ENCODE assay signal across 10 mouse cellular contexts in the genomic region with DNA sequence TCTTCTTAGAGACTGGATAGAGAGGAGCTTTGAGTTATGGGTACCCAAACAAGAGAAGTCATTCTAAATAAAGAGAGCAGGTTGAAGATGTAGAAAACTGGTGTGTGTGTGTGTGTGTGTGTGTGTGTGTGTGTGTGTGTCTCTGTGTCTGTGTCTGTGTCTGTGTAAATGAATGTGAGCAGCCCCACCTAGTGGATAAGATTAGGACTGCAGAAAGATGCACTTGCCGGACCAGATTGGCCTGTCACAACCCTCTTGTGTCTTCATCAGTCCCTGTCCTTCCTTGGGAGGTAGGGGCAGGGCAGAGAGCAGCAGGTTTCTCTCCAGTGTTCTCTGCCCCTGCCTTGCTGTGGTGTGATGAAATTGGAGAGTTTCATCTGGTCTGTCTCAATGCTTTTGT. TPM values are rescaled to one million over a fixed set of nuclear protein-coding genes. Genes with fewer than 3 reads are reported as not detected.
A peak's percentile ranks its signal among the peaks of the same experiment; 100 is the strongest.
DNase-seq lines count a peak whose midpoint lies in the region; ATAC-seq and TF ChIP-seq lines count a peak whose summit lies in the region.
"Had no signal": no experiment of that assay in that cellular context is flagged by ENCODE, and none has a peak within 500 bp of the region (broad histone marks: within the 10 kb centered on the region; RNA-seq: fewer than 3 reads in every experiment).

No protein-coding gene starts in this region.

- H3K36me3 ChIP-seq in C2C12 (ENCODE audit: control insufficient read depth, insufficient read depth) = no peaks in the 10 kb centered on the region
- H3K36me3 ChIP-seq in hindbrain, postnatal 0 days (ENCODE audit: insufficient read depth, low read length) = no peaks in the 10 kb centered on the region
- H3K36me3 ChIP-seq: embryonic facial prominence, embryonic 12.5 days; limb, embryonic 15.5 days had no signal

- no peaks in the 10 kb centered on the region for H3K79me2 ChIP-seq in C2C12 (ENCODE audit: control insufficient read depth, insufficient read depth)

- H3K9ac ChIP-seq in hindbrain, postnatal 0 days (replicated peaks; ENCODE audit: low read length) = no peak overlapping the region
- H3K9ac ChIP-seq: embryonic facial prominence, embryonic 12.5 days; limb, embryonic 15.5 days had no signal

- ATAC-seq in hindbrain, postnatal 0 days = peak; percentile 57

- no peaks in the 10 kb centered on the region for H3K4me1 ChIP-seq in hindbrain, postnatal 0 days (ENCODE audit: insufficient read depth, low read length)
- H3K4me1 ChIP-seq: embryonic facial prominence, embryonic 12.5 days; limb, embryonic 15.5 days had no signal

- intact Hi-C loops in heart, postnatal 36 days (cut with DNase I) = loop anchor here (2.0 to 5.0 kb wide), 2 partner anchors 18 to 77 kb away; no protein-coding TSS in a partner anchor
- intact Hi-C loops in gastrocnemius, postnatal 36 days (cut with DNase I) = loop anchor here (2.0 kb wide), 1 partner anchor 18 kb away; no protein-coding TSS in a partner anchor

- H3K79me3 ChIP-seq in C2C12 (ENCODE audit: low read depth) = no peaks in the 10 kb centered on the region

- H3K9me3 ChIP-seq in hindbrain, postnatal 0 days (ENCODE audit: low read length) = no peaks in the 10 kb centered on the region
- H3K9me3 ChIP-seq: embryonic facial prominence, embryonic 12.5 days; limb, embryonic 15.5 days had no signal

- DNase-seq in heart, postnatal 4 days = peak; percentile 69
- no peak for DNase-seq in heart, postnatal 36 days
- peak; percentile 75 for DNase-seq in R1 (ENCODE audit: low read depth, low spot score)
- peak; percentile 74 for DNase-seq in hindbrain, postnatal 0 days (ENCODE audit: low spot score)
- peak; percentile 47 for DNase-seq in lung, postnatal 25 days (ENCODE audit: low spot score)
- DNase-seq in urinary bladder, adult 2 months (ENCODE audit: low spot score) = no peak
- no peak for DNase-seq in gastrocnemius, postnatal 36 days

- no peak overlapping the region for H3K4me2 ChIP-seq in hindbrain, postnatal 0 days (ENCODE audit: low read depth, low read length)
- H3K4me2 ChIP-seq: embryonic facial prominence, embryonic 12.5 days; limb, embryonic 15.5 days had no signal

- 38% methylated on average over 1 of the region's 1 CpGs for WGBS in hindbrain, postnatal 0 days

- no peak overlapping the region for H3ac ChIP-seq in C2C12 (ENCODE audit: control insufficient read depth, insufficient read length, low read depth)

- no peaks in the 10 kb centered on the region for H3K27me3 ChIP-seq in C2C12 (ENCODE audit: control insufficient read depth, insufficient read depth, insufficient read length)
- no peaks in the 10 kb centered on the region for H3K27me3 ChIP-seq in hindbrain, postnatal 0 days (ENCODE audit: insufficient read depth, low read length)
- H3K27me3 ChIP-seq: embryonic facial prominence, embryonic 12.5 days; limb, embryonic 15.5 days had no signal

- no peak overlapping the region for H3K27ac ChIP-seq in hindbrain, postnatal 0 days
- H3K27ac ChIP-seq: embryonic facial prominence, embryonic 12.5 days; limb, embryonic 15.5 days had no signal

- peak; percentile 50 for TF ChIP-seq CTCF in C2C12 (IDR thresholded peaks at IDR 0.05; ENCODE audit: control insufficient read depth, insufficient read depth, insufficient read length)
- TF ChIP-seq CTCF in hindbrain, postnatal 0 days (IDR thresholded peaks at IDR 0.05; ENCODE audit: low read depth) = peak; percentile 80

- no peak overlapping the region for H3K4me3 ChIP-seq in C2C12 (ENCODE audit: insufficient read depth, poor library complexity, severe bottlenecking)
- H3K4me3 ChIP-seq in hindbrain, postnatal 0 days (ENCODE audit: low read length) = no peak overlapping the region
- H3K4me3 ChIP-seq: embryonic facial prominence, embryonic 12.5 days; limb, embryonic 15.5 days had no signal

TF ChIP-seq in C2C12, 6 proteins besides CTCF, POLR2A, EP300 and RAD21:
- TF ChIP-seq MYOD1 (IDR thresholded peaks at IDR 0.05; ENCODE audit: control insufficient read depth, insufficient read length, low read depth) (no peak), MYOG (IDR thresholded peaks at IDR 0.05; ENCODE audit: control insufficient read depth, extremely low read depth, insufficient read length) (no peak), CEBPB (IDR thresholded peaks at IDR 0.05; ENCODE audit: low read depth) (no peak), MAX (IDR thresholded peaks at IDR 0.05) (no peak), FOSL1 (IDR thresholded peaks at IDR 0.05; ENCODE audit: insufficient read depth, low read length, poor library complexity, severe bottlenecking) (no peak), USF1 (IDR thresholded peaks at IDR 0.05; ENCODE audit: low read depth) (no peak)

RNA-seq across cellular contexts. Expression of a gene that starts 7.2 kb away (rescaled TPM):
- total RNA-seq in heart, postnatal 4 days (2021) = 1,000 to 10,000 TPM; 6,684 to 7,230 TPM
- 1,000 to 10,000 TPM; 8,733 to 8,759 TPM for total RNA-seq in heart, postnatal 36 days (2021)
- polyA plus RNA-seq in C2C12 (2012; fragmentation: generic; extraction: Trizol) = 167 TPM
- 0.47 and 0.79 TPM in 2 replicates for total RNA-seq in hindbrain, postnatal 0 days (2014; rRNA removed)
- 1.8 and 2.5 TPM in 2 replicates for polyA plus RNA-seq in hindbrain, postnatal 0 days (2015; fragmentation: Nextera tagmentation; extraction: Ambion mirVana)
- polyA plus RNA-seq in urinary bladder, adult 2 months (2012; rRNA removed) = 274 and 426 TPM in 2 replicates
- 1 to 10 TPM; 2.9 to 5.4 TPM for total RNA-seq in gastrocnemius, postnatal 36 days (2021)

RNA-seq across cellular contexts. Expression of a gene that starts 10.5 kb away (rescaled TPM):
- 10 to 100 TPM in 1 of 2 experiments, 1 to 10 TPM in 1; 7.3 to 10.3 TPM for total RNA-seq in heart, postnatal 4 days (2021)
- total RNA-seq in heart, postnatal 36 days (2021) = 1 to 10 TPM; 5.6 to 8.2 TPM
- polyA plus RNA-seq in C2C12 (2012; fragmentation: generic; extraction: Trizol) = 0.48 TPM
- 0.21 TPM in 1 of 2 replicates, not detected in the other for total RNA-seq in hindbrain, postnatal 0 days (2014; rRNA removed)
- polyA plus RNA-seq in hindbrain, postnatal 0 days (2015; fragmentation: Nextera tagmentation; extraction: Ambion mirVana) = 0.39 and 0.40 TPM in 2 replicates
- polyA plus RNA-seq in urinary bladder, adult 2 months (2012; rRNA removed) = 43.4 and 46.3 TPM in 2 replicates
- total RNA-seq in gastrocnemius, postnatal 36 days (2021) = not detected

RNA-seq across cellular contexts. Expression of a gene that starts 49.7 kb away (rescaled TPM):
- 1,000 to 10,000 TPM; 2,021 to 2,289 TPM for total RNA-seq in heart, postnatal 4 days (2021)
- 1 to 10 TPM; 1.0 to 1.4 TPM for total RNA-seq in heart, postnatal 36 days (2021)
- 44.6 TPM for polyA plus RNA-seq in C2C12 (2012; fragmentation: generic; extraction: Trizol)
- total RNA-seq in hindbrain, postnatal 0 days (2014; rRNA removed) = 1.3 and 2.4 TPM in 2 replicates
- polyA plus RNA-seq in hindbrain, postnatal 0 days (2015; fragmentation: Nextera tagmentation; extraction: Ambion mirVana) = 1.0 and 1.1 TPM in 2 replicates
- polyA plus RNA-seq in urinary bladder, adult 2 months (2012; rRNA removed) = 1.1 and 1.2 TPM in 2 replicates
- total RNA-seq in gastrocnemius, postnatal 36 days (2021) = 100 to 1,000 TPM in 1 of 2 experiments, 10 to 100 TPM in 1; 69.4 to 433 TPM

Comparison
In these comparisons a context has a peak if more than half of its experiments do, and no peak if none do; other contexts are left out.
1. DNase-seq: peak in heart, postnatal 4 days (single experiment), R1 (single experiment), hindbrain, postnatal 0 days (single experiment) and lung, postnatal 25 days (single experiment); none in heart, postnatal 36 days (0 of 2), urinary bladder, adult 2 months (single experiment) and gastrocnemius, postnatal 36 days (0 of 2).
2. RNA of a gene that starts 49.7 kb away (total RNA-seq): 2,021 to 2,289 TPM in heart, postnatal 4 days and 69.4 to 433 TPM in gastrocnemius, postnatal 36 days; 1.0 to 1.4 TPM in heart, postnatal 36 days and 1.3 to 2.4 TPM in hindbrain, postnatal 0 days; every median in the first group is over 10 times any median in the second.
3. RNA of a gene that starts 7.2 kb away (total RNA-seq): 8,733 to 8,759 TPM in heart, postnatal 36 days and 6,684 to 7,230 TPM in heart, postnatal 4 days; 2.9 to 5.4 TPM in gastrocnemius, postnatal 36 days and 0.47 to 0.79 TPM in hindbrain, postnatal 0 days; every median in the first group is over 1,000 times any median in the second.